Mouse (Mus musculus): Measurements from ENCODE around the gene Arrdc1. TPM values are rescaled to one million over a fixed set of nuclear protein-coding genes. Genes with fewer than 3 reads are reported as not detected.

The Arrdc1 gene
- total RNA-seq, 2 experiments from 2014 or later: 5.3 to 6.6 TPM

DNA sequence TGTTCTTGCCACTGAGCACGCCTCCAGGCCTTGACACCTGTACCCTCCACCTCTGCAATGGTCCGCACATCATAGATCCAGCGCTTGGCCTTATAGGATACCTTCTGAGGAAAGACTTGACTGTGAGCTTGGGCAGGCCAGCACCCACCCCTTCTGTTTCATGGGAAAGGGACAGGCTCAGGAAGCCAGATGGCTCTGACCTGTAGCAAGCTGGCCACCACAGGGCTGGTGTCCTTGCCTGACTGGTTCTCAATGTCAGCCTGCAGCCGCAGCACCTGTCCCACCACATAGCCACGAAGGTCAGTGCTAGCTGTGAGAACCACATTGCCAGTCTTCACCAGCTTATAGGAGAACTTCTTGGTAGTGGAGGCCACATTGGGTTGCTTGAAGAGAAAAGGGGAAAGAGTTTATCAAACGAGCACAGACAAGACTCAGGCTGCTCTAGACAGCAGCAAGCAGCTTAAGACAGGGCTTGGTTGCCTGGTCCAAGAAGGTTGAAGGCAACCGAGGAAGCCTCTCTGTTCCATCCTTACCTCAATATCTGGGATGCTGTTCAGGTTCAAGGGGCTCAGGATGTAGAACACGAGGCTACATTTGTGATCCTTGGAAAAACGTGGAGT, 8.6 kb downstream of the Arrdc1 start:
- intact Hi-C loops (cut with DNase I): no loop called here
- no peak for DNase-seq (ENCODE audit: low spot score)

DNA sequence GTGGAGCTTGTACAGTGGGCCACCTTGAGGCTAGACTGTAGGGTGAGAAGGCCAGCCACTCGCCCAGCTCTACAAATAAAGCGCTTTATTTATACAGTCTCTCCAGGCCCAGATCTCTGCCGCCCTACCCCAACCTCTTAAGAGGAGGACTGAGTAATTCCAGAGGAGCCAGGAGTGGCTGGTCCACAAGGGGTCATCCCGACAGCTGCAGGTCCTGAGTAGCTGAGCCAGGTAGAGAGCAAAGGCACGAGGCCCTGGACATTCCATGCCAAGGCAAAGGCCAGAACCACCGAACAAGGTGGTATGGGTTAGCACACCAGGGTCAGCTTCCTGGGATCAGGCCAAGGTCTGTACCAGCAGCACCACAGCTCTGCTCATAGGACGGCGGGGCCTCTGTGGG, 9.8 kb downstream of the Arrdc1 start:
- intact Hi-C loops (cut with DNase I): no loop called here
- DNase-seq (ENCODE audit: low spot score): no peak

DNA sequence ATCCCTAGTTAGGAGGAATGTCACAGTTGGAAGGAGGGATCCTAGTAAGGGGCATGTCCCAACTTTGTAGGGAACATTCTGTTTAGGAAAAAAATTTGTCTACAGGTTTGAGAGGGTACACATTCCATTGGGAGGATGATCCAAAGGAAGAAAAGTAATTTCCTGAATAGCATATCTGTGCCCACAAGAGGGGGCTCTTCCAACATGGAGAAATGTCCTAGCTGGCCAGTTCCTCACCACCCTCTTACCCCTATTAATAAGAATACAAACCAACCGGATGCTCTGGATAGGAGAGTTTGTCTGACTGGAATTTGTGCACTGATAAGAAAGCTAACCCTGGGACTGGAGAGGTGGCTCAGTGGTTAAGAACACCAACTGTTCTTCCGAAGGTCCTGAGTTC, 11.5 kb downstream of the Arrdc1 start:
- DNase-seq (ENCODE audit: low spot score): no peak
- intact Hi-C loops (cut with DNase I): no loop called here

DNA sequence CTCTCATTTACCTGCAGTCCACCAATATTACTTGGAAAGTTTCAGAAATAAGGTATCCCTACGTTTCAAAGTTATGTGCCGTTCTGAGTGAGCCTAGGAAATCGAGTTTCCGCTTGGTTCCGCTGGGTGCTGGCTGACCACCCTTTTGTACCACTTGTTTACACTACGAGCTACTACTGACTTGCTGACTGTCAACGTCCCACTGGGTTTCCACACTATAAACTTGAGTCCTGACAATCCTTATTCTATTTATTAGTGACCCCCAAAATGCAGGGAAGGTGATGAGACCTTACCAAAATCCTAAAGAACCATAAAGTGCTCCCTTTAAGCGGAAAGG, 15.2 kb downstream of the Arrdc1 start:
- intact Hi-C loops (cut with DNase I): no loop called here
- DNase-seq (ENCODE audit: low spot score): no peak

DNA sequence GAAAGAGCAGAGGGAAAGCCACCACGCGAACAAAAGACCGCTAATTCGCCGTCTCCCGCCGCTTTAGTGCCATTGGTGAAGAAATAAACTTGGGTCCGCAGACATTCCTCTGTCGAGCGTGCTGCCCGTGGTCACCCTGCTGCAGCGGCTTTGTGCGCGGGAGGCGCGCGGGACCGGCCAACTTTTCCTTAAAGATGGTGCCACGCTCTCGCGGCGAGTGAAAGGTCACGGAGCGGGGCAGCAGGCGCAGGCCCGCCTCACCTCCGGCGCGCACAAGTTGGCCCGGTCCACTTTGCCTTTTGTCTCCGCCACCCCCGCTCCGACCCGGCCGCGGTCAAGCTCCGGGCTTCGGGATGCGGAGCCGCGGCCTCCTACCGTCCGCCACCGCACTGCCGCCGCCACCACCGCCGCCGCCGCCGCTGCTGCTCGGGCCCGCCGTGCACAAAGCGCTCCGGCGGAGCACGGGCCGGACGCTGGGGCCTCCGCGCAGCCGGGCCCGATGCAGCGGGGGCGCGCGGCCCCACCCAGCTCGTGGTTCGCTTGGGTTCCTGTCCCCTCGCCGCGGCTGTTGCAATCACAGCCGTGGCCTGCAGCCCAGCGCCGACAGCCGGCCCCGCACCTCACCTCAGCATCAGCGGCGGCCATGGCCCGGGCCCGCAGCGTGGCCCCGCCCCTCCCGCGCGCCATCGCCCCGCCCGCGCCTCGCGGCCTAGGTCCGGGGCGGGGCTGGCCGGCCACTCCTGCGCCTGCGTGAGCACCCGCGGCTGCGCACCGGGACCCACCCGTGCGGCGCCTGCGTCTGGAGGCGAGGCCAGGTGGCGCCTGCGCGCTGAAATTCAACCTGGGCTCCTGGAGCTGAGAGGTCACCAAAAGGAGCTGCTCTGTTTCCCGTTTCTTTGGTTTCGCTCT, 15.9 kb downstream of the Arrdc1 start, which contains the start of gene Ehmt1:
TSS of gene Ehmt1 (minus strand) at position 685 of the 909 bp plus-strand sequence.
- intact Hi-C loops (cut with DNase I): no loop called here
- DNase-seq (ENCODE audit: low spot score): peak; percentile 90

DNA sequence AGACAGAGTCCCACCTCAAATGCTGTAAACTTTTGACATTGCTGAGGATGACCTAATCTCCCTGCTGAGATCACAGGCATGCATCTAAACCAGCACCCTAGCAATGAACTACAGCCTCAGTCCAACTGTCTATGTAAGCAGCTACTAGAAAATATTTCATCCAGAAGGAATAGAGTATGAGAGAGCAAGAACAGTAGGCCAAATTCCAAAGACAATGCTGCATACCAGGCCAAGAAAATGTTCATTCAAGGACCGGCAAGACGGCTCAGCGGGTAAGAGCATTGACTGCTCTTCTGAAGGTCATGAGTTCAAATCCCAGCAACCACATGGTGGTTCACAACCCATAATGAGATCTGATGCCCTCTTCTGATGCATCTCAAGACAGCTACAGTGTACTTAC, 20.3 kb downstream of the Arrdc1 start:
- no peak for DNase-seq (ENCODE audit: low spot score)
- intact Hi-C loops (cut with DNase I): no loop called here

DNA sequence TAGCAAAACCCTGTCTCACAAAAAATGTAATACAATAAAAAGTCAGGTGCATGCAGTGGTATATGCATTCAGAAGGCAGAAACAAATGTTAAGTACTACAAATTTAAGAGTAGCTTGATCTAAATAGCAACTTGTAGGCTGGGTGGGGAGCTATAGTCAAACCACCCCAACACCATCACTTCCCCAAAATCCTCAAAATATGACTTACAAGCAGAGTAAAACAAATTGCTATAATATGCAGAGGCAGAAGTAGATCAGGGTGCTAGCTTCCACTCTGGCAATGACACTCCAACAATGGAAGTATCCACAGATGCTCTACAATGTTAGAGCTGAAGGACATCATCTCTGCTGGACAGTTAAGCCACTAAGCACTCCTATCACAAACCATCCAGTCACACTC, 22.5 kb downstream of the Arrdc1 start:
- DNase-seq (ENCODE audit: low spot score): no peak
- intact Hi-C loops (cut with DNase I): no loop called here

DNA sequence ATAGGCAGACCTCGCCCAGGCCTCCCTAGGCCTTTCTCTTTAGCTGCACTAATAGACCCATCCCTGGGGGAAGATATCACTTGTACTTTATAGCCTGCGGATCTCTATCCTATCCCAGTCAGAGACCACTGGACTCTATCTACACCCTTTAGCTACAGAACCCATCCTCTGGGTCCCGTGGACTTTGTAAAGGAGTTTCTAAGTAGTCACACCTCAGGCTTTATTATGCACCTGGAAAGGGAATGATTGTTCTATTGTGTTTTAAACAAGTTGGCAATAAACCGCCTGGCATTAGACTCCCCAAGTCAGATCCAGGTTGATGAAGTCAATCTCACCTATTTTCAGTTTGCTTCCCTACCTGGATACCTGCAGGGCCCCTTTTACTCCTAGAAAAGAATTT, 22.9 kb downstream of the Arrdc1 start:
- no peak for DNase-seq (ENCODE audit: low spot score)
- intact Hi-C loops (cut with DNase I): no loop called here

DNA sequence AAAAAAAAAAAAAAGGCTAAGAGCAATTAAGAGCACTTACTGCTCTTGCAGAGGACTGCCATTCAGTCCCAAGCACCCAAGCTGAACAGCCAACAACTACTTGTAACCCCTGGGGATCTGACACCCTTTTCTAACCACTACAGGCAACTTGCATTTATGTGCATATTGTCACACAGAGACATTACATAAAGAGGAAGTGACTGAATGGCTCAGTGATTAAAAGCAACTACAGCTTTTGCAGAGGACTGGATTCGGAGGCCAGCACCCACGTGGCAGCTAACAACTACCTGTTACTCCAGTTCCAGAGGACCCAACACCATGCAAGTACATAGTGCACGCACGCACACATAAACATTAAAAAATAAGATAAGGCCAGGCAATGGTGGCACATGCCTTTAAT, 24.6 kb downstream of the Arrdc1 start:
- intact Hi-C loops (cut with DNase I): no loop called here
- DNase-seq (ENCODE audit: low spot score): no peak

DNA sequence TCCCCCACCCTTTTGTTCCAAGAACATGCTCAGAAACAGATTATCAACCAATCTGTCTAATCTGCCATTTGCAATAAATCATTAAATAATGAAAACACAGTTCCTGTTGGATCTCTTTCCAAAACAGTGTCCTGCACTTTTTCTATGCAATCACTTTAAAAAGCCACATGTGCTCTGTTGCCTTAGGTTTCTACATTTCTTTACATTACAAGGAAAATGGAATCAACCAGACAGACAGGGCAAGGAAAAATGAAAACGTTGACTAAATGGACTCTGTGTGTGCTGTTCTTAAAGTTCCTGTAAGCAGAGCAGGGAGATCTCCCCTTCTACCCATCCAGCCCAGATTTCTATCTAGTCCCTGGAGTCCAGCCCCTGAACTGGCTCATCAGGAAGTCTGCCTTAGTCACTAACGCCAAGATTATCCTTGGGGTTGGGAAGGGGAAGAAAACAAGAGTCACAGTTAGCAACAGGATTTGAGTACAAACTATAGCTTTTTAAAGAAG, 29.3 kb downstream of the Arrdc1 start:
- no peak for DNase-seq (ENCODE audit: low spot score)
- intact Hi-C loops (cut with DNase I): no loop called here

DNA sequence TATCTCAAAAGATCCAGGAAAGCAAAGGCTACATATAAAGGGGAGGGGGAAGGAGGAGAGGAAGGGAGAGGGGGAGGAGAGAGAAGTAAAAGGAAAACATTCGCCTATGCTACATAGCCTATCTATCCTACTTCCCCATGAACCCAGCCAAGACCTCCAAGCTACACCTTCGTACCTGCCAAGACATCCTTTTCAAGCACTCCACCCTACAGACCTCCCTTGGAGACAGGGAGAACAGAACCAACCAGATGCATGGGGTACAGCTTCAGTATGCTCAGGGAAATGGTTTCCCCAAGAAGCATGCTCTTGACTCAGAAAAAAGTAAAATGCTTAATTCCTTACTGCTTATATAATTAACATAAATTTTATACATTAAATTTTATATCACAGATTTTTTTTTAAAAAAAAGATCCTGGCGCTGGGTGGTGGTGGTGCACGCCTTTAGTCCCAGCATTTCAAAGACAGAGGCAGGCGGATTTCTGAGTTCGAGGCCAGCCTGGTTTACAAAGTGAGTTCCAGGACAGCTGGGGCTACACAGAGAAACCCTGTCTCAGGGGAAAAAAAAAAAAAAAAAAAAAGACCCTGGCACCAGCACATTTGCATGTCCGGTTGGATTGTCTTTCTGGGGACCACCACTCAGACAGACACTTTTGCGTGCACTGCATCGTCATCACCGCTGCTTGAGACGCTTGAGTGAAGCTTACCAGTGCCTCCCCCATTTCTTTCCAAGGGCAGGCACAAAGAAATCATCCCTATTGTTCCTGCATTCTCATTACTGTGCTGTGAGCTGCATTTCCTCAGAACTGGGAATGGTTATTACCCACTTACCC, 30.0 kb downstream of the Arrdc1 start:
- intact Hi-C loops (cut with DNase I): loop anchor here (5.0 kb wide), 1 partner anchor 38 kb away; no protein-coding TSS in a partner anchor
- no peak for DNase-seq (ENCODE audit: low spot score)

DNA sequence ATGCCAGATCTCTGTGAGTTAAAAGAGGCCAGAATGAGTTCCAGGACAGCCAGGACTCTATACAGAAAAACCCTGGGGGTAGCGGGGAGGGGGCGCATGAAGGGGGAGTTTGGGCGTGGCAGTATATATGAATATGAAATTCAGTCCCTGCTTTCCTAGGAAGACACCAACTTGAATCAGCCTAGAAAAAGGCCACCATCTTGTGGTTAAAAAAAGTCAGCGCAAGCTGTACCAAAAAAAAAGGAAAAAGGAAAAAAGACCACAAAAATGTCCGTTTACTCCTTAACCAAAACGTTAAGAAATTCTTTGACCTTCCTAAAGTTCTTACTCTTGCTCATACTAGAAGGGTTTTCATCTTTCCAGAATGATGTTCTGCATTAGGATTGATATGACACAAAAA, 32.1 kb downstream of the Arrdc1 start:
- DNase-seq (ENCODE audit: low spot score): no peak
- intact Hi-C loops (cut with DNase I): loop anchor here (5.0 kb wide), 1 partner anchor 36 kb away; no protein-coding TSS in a partner anchor

DNA sequence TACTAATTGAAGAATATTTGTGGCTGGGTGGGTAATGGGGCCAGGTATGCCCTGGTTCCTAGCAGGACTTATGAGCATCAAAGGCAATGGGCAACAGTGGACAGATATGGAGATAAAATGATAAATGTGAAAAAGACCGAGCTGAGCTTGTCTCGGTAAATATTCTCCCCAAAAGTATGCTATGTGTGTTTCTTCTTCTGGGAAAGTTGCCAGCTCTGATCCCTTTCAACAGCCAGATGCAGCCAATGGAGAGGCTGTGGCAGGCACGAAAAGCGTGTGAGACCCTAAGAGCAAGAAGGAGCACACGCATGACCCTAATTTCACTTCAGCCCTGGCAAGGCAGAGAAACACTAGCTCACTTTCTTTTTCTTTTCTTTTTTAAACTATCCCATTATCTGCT, 34.0 kb downstream of the Arrdc1 start:
- intact Hi-C loops (cut with DNase I): loop anchor here (5.0 kb wide), 1 partner anchor 34 kb away; no protein-coding TSS in a partner anchor
- no peak for DNase-seq (ENCODE audit: low spot score)

DNA sequence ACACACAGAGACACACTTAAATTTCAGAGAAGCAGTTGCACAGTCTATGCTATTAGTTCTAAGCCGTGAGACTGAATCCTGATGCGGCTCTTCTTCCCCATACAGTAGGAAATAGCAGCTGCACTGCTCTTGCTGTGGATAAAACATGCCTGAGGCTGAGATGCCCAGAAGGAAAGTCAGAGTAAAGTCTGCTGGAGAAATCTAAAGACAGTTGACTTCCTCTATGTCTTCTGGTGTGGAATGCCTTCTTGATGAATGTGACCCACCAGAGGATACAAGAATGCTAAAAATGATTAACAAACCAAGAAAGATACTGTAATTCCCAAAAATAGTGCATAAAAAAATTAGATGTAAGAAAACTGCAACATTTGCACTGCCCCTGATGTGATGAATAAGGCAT, 35.8 kb downstream of the Arrdc1 start:
- intact Hi-C loops (cut with DNase I): no loop called here
- no peak for DNase-seq (ENCODE audit: low spot score)

DNA sequence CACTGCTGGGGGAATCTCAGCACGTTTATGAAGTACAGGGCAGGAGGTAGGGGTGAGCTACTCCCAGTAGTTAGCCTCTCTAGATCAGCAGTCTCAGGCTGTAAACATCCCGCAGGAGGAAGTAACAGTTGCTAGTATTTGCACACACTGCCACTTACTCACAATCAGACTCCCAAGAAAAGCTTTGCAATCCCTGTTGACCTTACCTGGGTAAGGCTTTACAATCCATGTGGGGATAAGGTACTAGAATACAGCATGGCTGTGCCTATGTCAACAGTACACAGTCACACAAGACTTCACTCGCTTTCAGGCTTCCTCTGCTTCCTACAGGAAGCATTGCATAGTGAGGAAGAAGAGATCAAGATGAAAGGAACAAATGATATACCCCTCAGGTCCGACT, 38.3 kb downstream of the Arrdc1 start:
- DNase-seq (ENCODE audit: low spot score): no peak

DNA sequence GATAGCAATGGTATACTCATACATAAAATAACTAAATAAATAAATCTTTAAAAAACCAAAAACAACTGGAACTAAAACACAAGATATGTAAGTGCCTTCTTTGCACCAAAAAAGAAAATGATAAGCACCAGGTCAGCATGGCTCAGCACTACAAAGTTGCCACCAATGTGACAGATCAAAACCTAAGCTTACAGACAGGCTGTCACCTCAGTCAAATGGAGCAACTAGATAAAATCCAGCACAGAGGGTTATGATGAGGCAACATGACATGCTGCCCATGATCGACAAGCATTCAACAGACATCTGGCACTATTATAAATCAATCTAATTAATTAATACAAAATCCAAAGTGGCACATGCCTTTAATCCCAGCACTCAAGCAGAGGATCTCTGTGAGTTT, 40.8 kb downstream of the Arrdc1 start:
- no peak for DNase-seq (ENCODE audit: low spot score)
- intact Hi-C loops (cut with DNase I): no loop called here

More for the DNA sequence above, 38.3 kb downstream of the Arrdc1 start:
- intact Hi-C loops (cut with DNase I): no loop called here

DNA sequence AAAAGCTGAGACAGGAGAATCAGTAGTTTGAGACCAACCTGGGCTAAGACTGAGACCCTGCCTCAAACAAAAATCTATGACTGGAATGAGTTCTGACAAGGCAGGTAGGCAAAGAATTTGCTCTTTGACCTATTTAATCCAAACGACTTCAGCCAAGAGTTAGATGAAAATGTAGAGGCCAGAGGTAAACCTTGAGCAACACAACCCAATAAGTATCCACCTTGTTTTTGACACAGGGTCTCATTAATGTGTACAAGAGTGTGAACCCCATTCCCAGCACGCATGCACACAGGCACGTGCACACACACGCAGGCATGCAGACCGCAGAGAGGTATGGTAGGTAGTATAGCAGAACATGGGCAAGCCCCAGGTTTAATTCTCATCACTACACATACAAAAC, 42.7 kb downstream of the Arrdc1 start:
- intact Hi-C loops (cut with DNase I): no loop called here
- DNase-seq (ENCODE audit: low spot score): no peak

DNA sequence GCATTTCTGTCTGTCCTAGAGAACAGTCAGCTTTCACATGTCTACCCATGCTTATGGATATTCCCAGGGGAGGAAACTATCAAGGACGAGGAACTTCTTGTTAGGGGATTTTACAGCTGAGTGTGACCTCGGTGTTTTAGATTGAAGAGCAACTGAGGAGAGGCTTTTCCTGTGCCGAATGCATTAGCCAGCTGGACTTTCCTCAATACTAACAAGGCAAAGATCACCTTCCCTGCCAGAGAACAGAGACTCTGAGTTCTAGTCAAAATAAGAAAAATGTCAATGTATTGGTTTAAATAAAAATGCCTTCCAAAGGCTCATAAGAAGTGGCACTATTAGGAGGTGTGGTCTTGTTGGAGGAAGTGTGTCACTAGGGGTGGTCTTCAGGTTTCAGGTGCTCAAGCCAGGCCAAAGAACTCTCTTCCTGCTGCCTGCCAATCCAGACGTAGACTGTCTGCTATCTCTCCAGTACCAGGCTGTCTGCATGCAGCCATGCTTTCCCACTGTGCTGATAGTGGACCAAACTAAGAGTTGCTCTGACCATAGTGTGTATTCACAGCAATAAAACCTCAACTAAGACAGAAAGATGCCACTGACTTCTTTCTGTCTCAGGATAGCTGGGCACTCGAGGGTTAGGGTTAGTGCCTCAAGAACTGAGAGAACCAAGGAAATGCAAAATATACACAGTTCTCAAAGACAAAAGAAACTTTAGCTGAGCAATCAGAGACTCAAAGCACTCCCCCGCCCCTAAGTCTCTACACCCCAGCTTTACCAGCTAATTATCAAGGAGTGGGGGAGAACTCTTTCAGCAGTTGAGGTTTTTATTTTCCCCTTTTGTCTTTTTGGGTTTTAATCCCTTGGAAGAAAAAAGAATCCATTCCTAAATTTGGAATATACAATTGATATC, 44.3 kb downstream of the Arrdc1 start:
- intact Hi-C loops (cut with DNase I): no loop called here
- DNase-seq (ENCODE audit: low spot score): no peak

DNA sequence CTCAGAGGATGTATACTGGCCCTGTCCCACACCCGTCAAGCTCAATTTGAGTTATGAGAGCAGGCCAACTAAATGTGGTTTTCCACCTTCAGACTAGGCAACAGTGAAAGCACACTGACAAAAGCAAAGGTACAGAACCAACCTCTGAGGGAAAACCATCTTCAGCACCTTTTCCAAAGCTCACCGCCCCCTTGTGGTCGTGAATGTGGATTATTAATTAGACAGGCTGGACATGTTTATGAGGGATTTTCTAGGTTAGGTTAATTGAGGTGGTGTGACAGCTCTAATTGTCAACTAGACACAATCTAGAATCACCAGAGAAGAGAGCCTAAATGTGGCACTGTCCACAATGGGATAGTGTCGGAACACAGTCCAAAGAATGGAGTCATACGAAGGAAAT, 46.2 kb downstream of the Arrdc1 start:
- intact Hi-C loops (cut with DNase I): no loop called here
- no peak for DNase-seq (ENCODE audit: low spot score)

All from heart, postnatal 25 days (tissue).